Mouse (Mus musculus): ENCODE data around the gene Gm21541. TPM values are rescaled to one million over a fixed set of nuclear protein-coding genes. Genes with fewer than 3 reads are reported as not detected.

The Gm21541 gene
- not detected for polyA plus RNA-seq (2014; fragmentation: Illumina TruSeq; extraction: RNeasy Lipid Tissue Mini Kit (QIAGEN cat#74804); ENCODE audit: low read depth, low replicate concordance)

GRCm38 (mm10) chr4:41903310-41903709, at the start of gene Gm21541:
TSS of gene Gm21541 (plus strand) at chr4:41903610.

GRCm38 (mm10) chr4:41941272-41941671, 37.9 kb downstream of the Gm21541 start, which contains the start of gene Gm20878:
TSS of gene Gm20878 (plus strand) at chr4:41941572.

Other genes starting within 250 kb of the Gm21541 start
- gene Cntfr, start 206.5 kb upstream of the Gm21541 start, polyA plus RNA-seq (2014; fragmentation: Illumina TruSeq; extraction: RNeasy Lipid Tissue Mini Kit (QIAGEN cat#74804); ENCODE audit: low read depth, low replicate concordance), result 0.44 TPM
- 19.3 TPM for gene Il11ra1, start 203.6 kb upstream of the Gm21541 start, polyA plus RNA-seq (2014; fragmentation: Illumina TruSeq; extraction: RNeasy Lipid Tissue Mini Kit (QIAGEN cat#74804); ENCODE audit: low read depth, low replicate concordance)
- 0.61 TPM for gene Rpp25l, start 190.1 kb upstream of the Gm21541 start, polyA plus RNA-seq (2014; fragmentation: Illumina TruSeq; extraction: RNeasy Lipid Tissue Mini Kit (QIAGEN cat#74804); ENCODE audit: low read depth, low replicate concordance)
- 44.3 TPM for gene Dctn3, start 180.4 kb upstream of the Gm21541 start, polyA plus RNA-seq (2014; fragmentation: Illumina TruSeq; extraction: RNeasy Lipid Tissue Mini Kit (QIAGEN cat#74804); ENCODE audit: low read depth, low replicate concordance)
- not detected for gene Arid3c, start 172.5 kb upstream of the Gm21541 start, polyA plus RNA-seq (2014; fragmentation: Illumina TruSeq; extraction: RNeasy Lipid Tissue Mini Kit (QIAGEN cat#74804); ENCODE audit: low read depth, low replicate concordance)
- gene Galt, start 148.4 kb upstream of the Gm21541 start, polyA plus RNA-seq (2014; fragmentation: Illumina TruSeq; extraction: RNeasy Lipid Tissue Mini Kit (QIAGEN cat#74804); ENCODE audit: low read depth, low replicate concordance), result 1.1 TPM
- gene Sigmar1, start 147.5 kb upstream of the Gm21541 start, polyA plus RNA-seq (2014; fragmentation: Illumina TruSeq; extraction: RNeasy Lipid Tissue Mini Kit (QIAGEN cat#74804); ENCODE audit: low read depth, low replicate concordance), result 20.7 TPM
- 3.2 TPM for gene Ccl27a, start 129.4 kb upstream of the Gm21541 start, polyA plus RNA-seq (2014; fragmentation: Illumina TruSeq; extraction: RNeasy Lipid Tissue Mini Kit (QIAGEN cat#74804); ENCODE audit: low read depth, low replicate concordance)
- gene Gm20878, start 38.0 kb downstream of the Gm21541 start, polyA plus RNA-seq (2014; fragmentation: Illumina TruSeq; extraction: RNeasy Lipid Tissue Mini Kit (QIAGEN cat#74804); ENCODE audit: low read depth, low replicate concordance), result 0.93 TPM
- gene Fam205a4, start 62.4 kb downstream of the Gm21541 start, polyA plus RNA-seq (2014; fragmentation: Illumina TruSeq; extraction: RNeasy Lipid Tissue Mini Kit (QIAGEN cat#74804); ENCODE audit: low read depth, low replicate concordance), result 0.40 TPM
- gene Gm21093, start 131.1 kb downstream of the Gm21541 start, polyA plus RNA-seq (2014; fragmentation: Illumina TruSeq; extraction: RNeasy Lipid Tissue Mini Kit (QIAGEN cat#74804); ENCODE audit: low read depth, low replicate concordance), result not detected
- gene Gm3893, start 187.6 kb downstream of the Gm21541 start, polyA plus RNA-seq (2014; fragmentation: Illumina TruSeq; extraction: RNeasy Lipid Tissue Mini Kit (QIAGEN cat#74804); ENCODE audit: low read depth, low replicate concordance), result not detected
- gene Gm13304, start 211.2 kb downstream of the Gm21541 start, polyA plus RNA-seq (2014; fragmentation: Illumina TruSeq; extraction: RNeasy Lipid Tissue Mini Kit (QIAGEN cat#74804); ENCODE audit: low read depth, low replicate concordance), result not detected
- gene Gm13306, start 249.8 kb downstream of the Gm21541 start, polyA plus RNA-seq (2014; fragmentation: Illumina TruSeq; extraction: RNeasy Lipid Tissue Mini Kit (QIAGEN cat#74804); ENCODE audit: low read depth, low replicate concordance), result not detected